Mouse (Mus musculus) testis, adult 10 weeks (tissue): ENCODE measurements around the gene Tpcn1. TPM values are rescaled to one million over a fixed set of nuclear protein-coding genes. Genes with fewer than 3 reads are reported as not detected.

Experiments
- polyA plus RNA-seq: library from polyadenylated mRNA; stranded (reverse); fragments of 350-450 nt; fragmentation: Illumina TruSeq; extraction: RNeasy Lipid Tissue Mini Kit (QIAGEN cat#74804); gene quantifications from one replicate; pipeline ENCODE4 v1.2.3, GENCODE M21; 2014; ENCODE audit warnings: low read depth, low replicate concordance

Gene Tpcn1
- polyA plus RNA-seq, result 1.5 TPM

DNA sequence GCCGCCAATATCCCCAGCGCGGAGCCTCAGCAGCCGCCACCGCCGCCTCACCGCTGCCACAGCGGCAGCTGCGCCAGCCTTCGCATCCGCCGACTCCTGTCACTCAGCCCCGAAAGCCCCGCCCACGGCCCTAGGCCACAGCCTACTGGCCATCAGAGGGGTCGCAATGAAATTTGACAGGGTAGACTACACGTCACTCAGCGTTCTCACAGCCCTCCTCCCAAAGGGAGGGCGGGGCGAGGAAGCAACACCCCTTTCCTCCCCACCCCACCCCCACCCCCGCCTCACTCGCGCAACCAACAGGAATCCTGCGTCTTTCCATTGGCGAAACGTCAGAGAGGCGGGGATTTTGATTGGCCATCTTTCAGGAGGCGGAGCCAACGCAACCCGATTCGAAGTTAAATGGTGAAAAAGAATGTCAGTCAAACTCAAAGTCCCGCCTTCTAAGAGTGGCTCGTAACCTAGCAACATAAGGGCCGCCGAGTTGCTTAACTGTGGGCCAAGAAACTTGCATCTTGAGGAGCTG lies at the start of gene Tpcn1, which contains the start of gene Iqcd:
Tpcn1 (minus strand) TSS at position 105 of the 526 bp plus-strand sequence.
Iqcd (plus strand) TSS at position 448 of the 526 bp plus-strand sequence.

GRCm38 (mm10) chr5:120634131-120634530 lies 45.7 kb upstream of the Tpcn1 start, which contains the start of gene Cfap73:
Cfap73 (minus strand) TSS chr5:120634235.

GRCm38 (mm10) chr5:120612442-120612821 lies 24.0 kb upstream of the Tpcn1 start, which contains the start of the genes Rita1 and Ddx54:
Rita1 (minus strand) TSS chr5:120612589.
Ddx54 (plus strand) TSS chr5:120612739.

DNA sequence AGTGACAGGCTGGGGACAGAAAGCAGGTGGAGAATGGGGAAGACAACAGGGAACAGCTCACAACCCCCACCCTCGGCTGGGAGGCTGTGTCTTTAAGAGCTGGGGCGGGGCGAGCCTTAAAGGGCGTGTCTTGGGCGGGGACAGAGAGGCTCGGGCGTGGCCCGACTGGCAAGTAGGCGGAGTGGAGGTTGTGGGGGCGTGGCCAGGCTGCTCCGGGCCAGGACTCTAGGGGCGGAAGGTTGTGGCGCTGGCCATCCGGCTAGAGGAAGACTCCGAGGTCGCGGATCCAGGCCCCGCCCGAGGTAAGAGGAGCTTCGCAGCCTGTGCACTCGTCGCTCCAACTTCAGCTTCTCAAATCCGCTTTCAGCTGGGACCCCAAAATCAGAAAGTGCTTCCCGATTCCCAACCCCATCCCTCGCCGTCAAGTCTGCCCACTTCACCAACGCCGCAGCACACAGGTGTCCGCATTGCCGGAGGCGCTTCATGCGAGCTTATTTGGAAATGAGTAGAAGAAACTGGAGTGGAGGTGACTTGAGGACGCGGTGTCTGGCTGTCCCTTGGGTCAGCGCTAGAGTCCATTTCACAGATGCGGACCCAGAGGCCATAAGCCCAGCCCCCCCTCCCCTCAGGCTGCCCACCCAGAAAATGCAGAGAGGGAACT lies 77.4 kb downstream of the Tpcn1 start, which contains the start of gene Slc8b1:
Slc8b1 (plus strand) TSS at position 187 of the 661 bp plus-strand sequence.

GRCm38 (mm10) chr5:120503144-120503795 lies 85.2 kb downstream of the Tpcn1 start, which contains the start of gene Plbd2:
Plbd2 (minus strand) TSS chr5:120503625.

Other genes starting within 250 kb of the Tpcn1 start
- gene Lhx5, start 157.0 kb downstream of the Tpcn1 start, polyA plus RNA-seq, result not detected
- not detected for gene Sdsl, start 115.9 kb downstream of the Tpcn1 start, polyA plus RNA-seq
- gene Sds, start 112.1 kb downstream of the Tpcn1 start, polyA plus RNA-seq, result not detected
- gene Plbd2, start 85.0 kb downstream of the Tpcn1 start, polyA plus RNA-seq, result 2.3 TPM
- not detected for gene Slc8b1, start 77.5 kb downstream of the Tpcn1 start, polyA plus RNA-seq
- gene Iqcd, start 343 bp upstream of the Tpcn1 start, polyA plus RNA-seq, result 6.5 TPM
- not detected for gene Rita1, start 23.9 kb upstream of the Tpcn1 start, polyA plus RNA-seq
- gene Ddx54, start 24.1 kb upstream of the Tpcn1 start, polyA plus RNA-seq, result 0.50 TPM
- not detected for gene Cfap73, start 45.6 kb upstream of the Tpcn1 start, polyA plus RNA-seq
- gene Rasal1, start 60.1 kb upstream of the Tpcn1 start, polyA plus RNA-seq, result 0.20 TPM
- 1.8 TPM for gene Dtx1, start 123.3 kb upstream of the Tpcn1 start, polyA plus RNA-seq
- 0.43 TPM for gene Oas2, start 161.2 kb upstream of the Tpcn1 start, polyA plus RNA-seq
- not detected for gene Oas3, start 189.0 kb upstream of the Tpcn1 start, polyA plus RNA-seq
- not detected for gene Oas1e, start 206.9 kb upstream of the Tpcn1 start, polyA plus RNA-seq
- gene Oas1c, start 223.8 kb upstream of the Tpcn1 start, polyA plus RNA-seq, result 0.08 TPM